Mouse (Mus musculus) limb, embryonic 14.5 days (tissue): ENCODE data around the gene Tle6. TPM values are rescaled to one million over a fixed set of nuclear protein-coding genes. Genes with fewer than 3 reads are reported as not detected.

Experiments used
- ATAC-seq: fragments of 200-750 bp; cut with Nextera tagmentation; 2 replicates; pipeline ENCODE4 v1.8.0; 2017; ENCODE audit warnings: low read depth, moderate number of reproducible peaks, moderate TSS enrichment; ENCODE audit not compliant: low FRiP score
- DNase-seq: peaks from one replicate; pipeline ENCODE4 v3.0.0-alpha.2; 2015; ENCODE audit warnings: low spot score
- H3K27ac ChIP-seq: fragments of 300-500 bp; sonication (generic); replicated peaks from 2 replicates; pipeline ENCODE4 v1.5.1; 2014; ENCODE audit warnings: low read depth, mild to moderate bottlenecking, low read length, moderate library complexity, mixed read lengths
- H3K27me3 ChIP-seq: fragments of 300-500 bp; sonication (generic); 2 replicates; pipeline ENCODE4 v1.6.1; 2014; ENCODE audit warnings: low read length, mixed read lengths; ENCODE audit not compliant: control insufficient read depth, insufficient read depth
- H3K36me3 ChIP-seq: fragments of 300-500 bp; sonication (generic); 2 replicates; pipeline ENCODE4 v1.6.1; 2014; ENCODE audit warnings: mild to moderate bottlenecking, low read length, moderate library complexity, mixed read lengths; ENCODE audit not compliant: control insufficient read depth, insufficient read depth
- H3K4me1 ChIP-seq: fragments of 300-500 bp; sonication (generic); 2 replicates; pipeline ENCODE4 v1.6.1; 2014; ENCODE audit warnings: antibody characterized with exemption, low read length, mixed read lengths; ENCODE audit not compliant: control insufficient read depth, insufficient read depth
- H3K4me2 ChIP-seq: fragments of 300-500 bp; sonication (generic); replicated peaks from 2 replicates; pipeline ENCODE4 v1.6.1; 2014; ENCODE audit warnings: low read depth, mild to moderate bottlenecking, low read length, moderate library complexity; ENCODE audit not compliant: severe bottlenecking
- H3K4me3 ChIP-seq: fragments of 300-500 bp; sonication (generic); replicated peaks from 2 replicates; pipeline ENCODE4 v1.5.1; 2014; ENCODE audit warnings: low read length
- H3K9ac ChIP-seq: fragments of 300-500 bp; sonication (generic); 2 replicates; pipeline ENCODE4 v1.6.1; 2014; ENCODE audit warnings: mild to moderate bottlenecking, low read depth, low read length, moderate library complexity; ENCODE audit not compliant: severe bottlenecking
- H3K9me3 ChIP-seq: fragments of 300-500 bp; sonication (generic); 2 replicates; pipeline ENCODE4 v1.6.1; 2016; ENCODE audit warnings: low read length; ENCODE audit not compliant: control insufficient read depth
- POLR2A ChIP-seq: fragments of 200-500 bp; IDR thresholded peaks from 2 replicates; pipeline ENCODE4 v1.8.0; 2012; ENCODE audit warnings: inconsistent platforms, mild to moderate bottlenecking, moderate library complexity, borderline replicate concordance; ENCODE audit not compliant: insufficient read depth, insufficient read length; ENCODE audit errors: extremely low read depth
- WGBS: fragments of 180-500 bp; shearing (Covaris S2); extraction: QIAGEN DNeasy Blood & Tissue Kit; methylation state at CpG from one replicate; pipeline ENCODE4 v1.1.7; 2014; 5-methylcytosine and 5-hydroxymethylcytosine counted together
- polyA plus RNA-seq, 2 experiments: library from polyadenylated mRNA; depleted of rRNA in 1 of 2; stranded (reverse) in 1 of 2; unstranded in 1 of 2; fragments of >200 nt; fragmentation: Nextera tagmentation in 1 of 2; extraction: Ambion mirVana in 1 of 2; gene quantifications; 2 replicates each; pipeline versions ENCODE4 v1.2.1 to v1.2.3; 2012 to 2014

Gene Tle6
- polyA plus RNA-seq, 2 experiments = 9.2 to 24.2 TPM

DNA sequence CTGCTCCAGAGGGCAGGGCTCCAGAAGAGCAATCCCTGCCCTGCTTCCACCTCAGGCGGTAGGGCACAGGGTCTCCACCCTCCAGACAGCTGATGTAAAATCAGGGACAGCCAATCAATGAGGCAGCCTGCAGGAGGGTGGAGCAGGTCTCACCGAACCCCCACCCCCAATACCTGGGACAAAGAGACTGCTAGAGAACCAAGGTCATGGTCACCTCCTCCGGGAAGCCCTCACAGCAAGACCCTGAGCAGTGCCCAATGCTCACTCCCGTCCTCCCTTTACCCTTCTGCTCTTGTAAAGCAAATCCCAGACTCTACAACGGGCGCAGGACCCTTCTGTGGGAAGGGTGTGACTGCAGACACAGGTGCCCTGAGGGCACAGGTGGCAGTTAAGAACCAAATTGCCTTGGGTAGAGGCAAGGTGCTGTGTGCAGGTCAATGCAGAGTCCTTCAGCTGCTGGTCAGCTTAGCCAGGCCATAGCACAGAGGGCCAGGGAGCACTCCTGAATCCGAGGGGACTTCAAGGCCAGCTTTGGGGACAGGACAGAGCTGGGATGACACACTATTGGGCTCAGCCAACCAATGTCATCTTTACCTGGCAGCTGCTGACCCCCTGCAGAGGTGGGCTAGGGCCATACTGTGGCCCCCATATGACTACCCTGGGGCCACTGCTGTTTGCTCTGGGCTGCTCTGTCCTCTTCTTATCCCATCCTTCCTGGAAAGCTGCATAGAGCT, 58.0 kb downstream of the Tle6 start:
- H3K36me3 ChIP-seq = peaks cover 13% of the 10 kb centered on the region; the same call in 1 of the 2 replicates
- DNase-seq (no peak), ATAC-seq (no peak)
- peak overlapping the region; percentile 90 for H3K9ac ChIP-seq
- TF ChIP-seq POLR2A = no peak
- no peaks in the 10 kb centered on the region for H3K9me3 ChIP-seq
- H3K4me2 ChIP-seq = peak overlapping the region; percentile 94
- peak overlapping the region; percentile 93; the same call in 1 of the 2 replicates for H3K4me3 ChIP-seq
- no peak overlapping the region for H3K27ac ChIP-seq
- peaks cover 17% of the 10 kb centered on the region for H3K4me1 ChIP-seq
- no peaks in the 10 kb centered on the region for H3K27me3 ChIP-seq
- WGBS = 71% methylated on average over 7 of the region's 7 CpGs

DNA sequence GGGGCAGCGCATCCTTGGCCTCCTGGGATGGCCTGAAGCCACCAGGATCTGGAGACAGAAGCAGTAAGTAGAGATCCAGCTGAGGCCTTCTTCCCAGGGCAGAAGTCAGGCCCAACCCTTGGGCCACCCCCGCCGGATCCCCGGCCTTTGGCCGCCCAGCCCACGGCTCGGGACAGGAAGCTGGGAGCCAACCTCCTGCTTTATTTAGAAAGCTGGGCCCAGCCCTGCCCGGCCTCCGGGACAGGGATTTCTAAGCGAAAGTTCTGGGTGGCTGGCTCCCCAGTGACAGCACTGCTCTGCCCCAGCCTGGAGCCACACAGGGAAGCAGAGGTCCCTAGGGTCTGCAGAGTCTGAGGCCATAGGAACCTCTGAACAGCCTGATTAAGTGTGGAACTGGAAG, 59.1 kb downstream of the Tle6 start:
- Histone ChIP-seq H3K27ac (no peak overlapping the region), H3K36me3 (peaks cover 13% of the 10 kb centered on the region; the same call in 1 of the 2 replicates), H3K27me3 (no peaks in the 10 kb centered on the region), H3K4me3 (no peak overlapping the region), H3K9me3 (no peaks in the 10 kb centered on the region), H3K9ac (0 out of 2 replicates have a peak overlapping the region, but pooled peaks have one; percentile 90), H3K4me2 (no peak overlapping the region), H3K4me1 (peaks cover 17% of the 10 kb centered on the region)
- ATAC-seq (no peak), DNase-seq (no peak)
- WGBS = 90% methylated on average over 10 of the region's 10 CpGs
- TF ChIP-seq POLR2A = no peak

- H3K9me3 ChIP-seq = no peaks in the 10 kb centered on the region
- peaks cover 13% of the 10 kb centered on the region; the same call in 1 of the 2 replicates for H3K36me3 ChIP-seq
- no peak for TF ChIP-seq POLR2A
- H3K27ac ChIP-seq = no peak overlapping the region
- DNase-seq = no peak
- WGBS = 94% methylated on average over 5 of the region's 5 CpGs
- H3K4me3 ChIP-seq = no peak overlapping the region
- no peak overlapping the region for H3K4me2 ChIP-seq
- no peaks in the 10 kb centered on the region for H3K27me3 ChIP-seq
- peaks cover 17% of the 10 kb centered on the region for H3K4me1 ChIP-seq
- no peak for ATAC-seq
- H3K9ac ChIP-seq = 0 out of 2 replicates have a peak overlapping the region, but pooled peaks have one; percentile 3
Observed at GRCm38 (mm10) chr10:81541363-81541762, 59.5 kb downstream of the Tle6 start.

Other genes with a start within 250 kb of the Tle6 start
- gene Mfsd12, start 243.6 kb downstream of the Tle6 start, polyA plus RNA-seq (2012; rRNA removed) = 12.0 and 18.5 TPM in 2 replicates
- gene Mfsd12, start 243.6 kb downstream of the Tle6 start, polyA plus RNA-seq (2014; fragmentation: Nextera tagmentation; extraction: Ambion mirVana) = 6.8 and 8.0 TPM in 2 replicates
- 0.43 and 0.95 TPM in 2 replicates for gene 4930404N11Rik, start 235.3 kb downstream of the Tle6 start, polyA plus RNA-seq (2012; rRNA removed)
- gene 4930404N11Rik, start 235.3 kb downstream of the Tle6 start, polyA plus RNA-seq (2014; fragmentation: Nextera tagmentation; extraction: Ambion mirVana) = 0.37 and 0.41 TPM in 2 replicates
- 109 and 142 TPM in 2 replicates for gene Fzr1, start 222.6 kb downstream of the Tle6 start, polyA plus RNA-seq (2012; rRNA removed)
- 92.8 and 95.5 TPM in 2 replicates for gene Fzr1, start 222.6 kb downstream of the Tle6 start, polyA plus RNA-seq (2014; fragmentation: Nextera tagmentation; extraction: Ambion mirVana)
- 54.3 and 66.7 TPM in 2 replicates for gene Dohh, start 216.6 kb downstream of the Tle6 start, polyA plus RNA-seq (2012; rRNA removed)
- gene Dohh, start 216.6 kb downstream of the Tle6 start, polyA plus RNA-seq (2014; fragmentation: Nextera tagmentation; extraction: Ambion mirVana) = 60.0 and 63.7 TPM in 2 replicates
- 4.3 and 5.0 TPM in 2 replicates for gene Gm48551, start 216.6 kb downstream of the Tle6 start, polyA plus RNA-seq (2012; rRNA removed)
- gene Gm48551, start 216.6 kb downstream of the Tle6 start, polyA plus RNA-seq (2014; fragmentation: Nextera tagmentation; extraction: Ambion mirVana) = 1.1 and 2.9 TPM in 2 replicates
- gene Gm48552, start 212.1 kb downstream of the Tle6 start, polyA plus RNA-seq (2012; rRNA removed) = 6.8 and 9.5 TPM in 2 replicates
- gene Gm48552, start 212.1 kb downstream of the Tle6 start, polyA plus RNA-seq (2014; fragmentation: Nextera tagmentation; extraction: Ambion mirVana) = 0.99 and 1.2 TPM in 2 replicates
- 7.5 and 7.8 TPM in 2 replicates for gene Smim24, start 208.0 kb downstream of the Tle6 start, polyA plus RNA-seq (2012; rRNA removed)
- gene Smim24, start 208.0 kb downstream of the Tle6 start, polyA plus RNA-seq (2014; fragmentation: Nextera tagmentation; extraction: Ambion mirVana) = 4.3 and 4.6 TPM in 2 replicates
- 38.1 and 56.4 TPM in 2 replicates for gene Nfic, start 145.4 kb downstream of the Tle6 start, polyA plus RNA-seq (2012; rRNA removed)
- gene Nfic, start 145.4 kb downstream of the Tle6 start, polyA plus RNA-seq (2014; fragmentation: Nextera tagmentation; extraction: Ambion mirVana) = 97.3 and 98.9 TPM in 2 replicates
- gene Celf5, start 118.4 kb downstream of the Tle6 start, polyA plus RNA-seq (2012; rRNA removed) = 5.9 and 7.9 TPM in 2 replicates
- gene Celf5, start 118.4 kb downstream of the Tle6 start, polyA plus RNA-seq (2014; fragmentation: Nextera tagmentation; extraction: Ambion mirVana) = 0.85 and 1.6 TPM in 2 replicates
- gene Ncln, start 104.7 kb downstream of the Tle6 start, polyA plus RNA-seq (2012; rRNA removed) = 218 and 324 TPM in 2 replicates
- gene Ncln, start 104.7 kb downstream of the Tle6 start, polyA plus RNA-seq (2014; fragmentation: Nextera tagmentation; extraction: Ambion mirVana) = 76.4 and 89.7 TPM in 2 replicates
- gene S1pr4, start 100.9 kb downstream of the Tle6 start, polyA plus RNA-seq (2012; rRNA removed) = 0.50 and 0.79 TPM in 2 replicates
- 0.23 and 0.66 TPM in 2 replicates for gene S1pr4, start 100.9 kb downstream of the Tle6 start, polyA plus RNA-seq (2014; fragmentation: Nextera tagmentation; extraction: Ambion mirVana)
- gene Gna15, start 76.8 kb downstream of the Tle6 start, polyA plus RNA-seq (2012; rRNA removed) = 3.7 and 3.8 TPM in 2 replicates
- gene Gna15, start 76.8 kb downstream of the Tle6 start, polyA plus RNA-seq (2014; fragmentation: Nextera tagmentation; extraction: Ambion mirVana) = 3.4 and 3.8 TPM in 2 replicates
- 97.4 and 116 TPM in 2 replicates for gene Gna11, start 55.9 kb downstream of the Tle6 start, polyA plus RNA-seq (2012; rRNA removed)
- gene Gna11, start 55.9 kb downstream of the Tle6 start, polyA plus RNA-seq (2014; fragmentation: Nextera tagmentation; extraction: Ambion mirVana) = 89.1 and 91.7 TPM in 2 replicates
- gene Aes, start 41.6 kb downstream of the Tle6 start, polyA plus RNA-seq (2012; rRNA removed) = 472 and 473 TPM in 2 replicates
- 380 and 393 TPM in 2 replicates for gene Aes, start 41.6 kb downstream of the Tle6 start, polyA plus RNA-seq (2014; fragmentation: Nextera tagmentation; extraction: Ambion mirVana)
- gene Tle2, start 26.5 kb downstream of the Tle6 start, polyA plus RNA-seq (2012; rRNA removed) = 250 and 345 TPM in 2 replicates
- 38.1 and 52.2 TPM in 2 replicates for gene Tle2, start 26.5 kb downstream of the Tle6 start, polyA plus RNA-seq (2014; fragmentation: Nextera tagmentation; extraction: Ambion mirVana)
- 3.8 and 4.0 TPM in 2 replicates for gene BC025920, start 5.2 kb upstream of the Tle6 start, polyA plus RNA-seq (2012; rRNA removed)
- 0.58 and 0.78 TPM in 2 replicates for gene BC025920, start 5.2 kb upstream of the Tle6 start, polyA plus RNA-seq (2014; fragmentation: Nextera tagmentation; extraction: Ambion mirVana)
- gene Sirt6, start 26.7 kb upstream of the Tle6 start, polyA plus RNA-seq (2012; rRNA removed) = 70.7 and 92.4 TPM in 2 replicates
- 39.5 and 40.7 TPM in 2 replicates for gene Sirt6, start 26.7 kb upstream of the Tle6 start, polyA plus RNA-seq (2014; fragmentation: Nextera tagmentation; extraction: Ambion mirVana)
- 79.9 and 100 TPM in 2 replicates for gene Ankrd24, start 27.5 kb upstream of the Tle6 start, polyA plus RNA-seq (2012; rRNA removed)
- 5.3 and 9.6 TPM in 2 replicates for gene Ankrd24, start 27.5 kb upstream of the Tle6 start, polyA plus RNA-seq (2014; fragmentation: Nextera tagmentation; extraction: Ambion mirVana)
- 2.1 and 2.8 TPM in 2 replicates for gene Gm10778, start 48.0 kb upstream of the Tle6 start, polyA plus RNA-seq (2012; rRNA removed)
- gene Gm10778, start 48.0 kb upstream of the Tle6 start, polyA plus RNA-seq (2014; fragmentation: Nextera tagmentation; extraction: Ambion mirVana) = 3.8 TPM in 2 replicates
- 4.9 and 6.6 TPM in 2 replicates for gene Zfp433, start 103.8 kb upstream of the Tle6 start, polyA plus RNA-seq (2012; rRNA removed)
- 15.0 and 18.0 TPM in 2 replicates for gene Zfp433, start 103.8 kb upstream of the Tle6 start, polyA plus RNA-seq (2014; fragmentation: Nextera tagmentation; extraction: Ambion mirVana)
- gene Gm3055, start 170.1 kb upstream of the Tle6 start, polyA plus RNA-seq (2012; rRNA removed) = 3.9 and 6.2 TPM in 2 replicates
- gene Gm3055, start 170.1 kb upstream of the Tle6 start, polyA plus RNA-seq (2014; fragmentation: Nextera tagmentation; extraction: Ambion mirVana) = 10.9 and 12.5 TPM in 2 replicates
- 0.49 and 0.97 TPM in 2 replicates for gene Gm4767, start 211.1 kb upstream of the Tle6 start, polyA plus RNA-seq (2012; rRNA removed)
- gene Gm4767, start 211.1 kb upstream of the Tle6 start, polyA plus RNA-seq (2014; fragmentation: Nextera tagmentation; extraction: Ambion mirVana) = 2.5 and 3.0 TPM in 2 replicates